Mouse (Mus musculus): Measurements from ENCODE around the gene Cacna1a.

The Cacna1a gene

DNA sequence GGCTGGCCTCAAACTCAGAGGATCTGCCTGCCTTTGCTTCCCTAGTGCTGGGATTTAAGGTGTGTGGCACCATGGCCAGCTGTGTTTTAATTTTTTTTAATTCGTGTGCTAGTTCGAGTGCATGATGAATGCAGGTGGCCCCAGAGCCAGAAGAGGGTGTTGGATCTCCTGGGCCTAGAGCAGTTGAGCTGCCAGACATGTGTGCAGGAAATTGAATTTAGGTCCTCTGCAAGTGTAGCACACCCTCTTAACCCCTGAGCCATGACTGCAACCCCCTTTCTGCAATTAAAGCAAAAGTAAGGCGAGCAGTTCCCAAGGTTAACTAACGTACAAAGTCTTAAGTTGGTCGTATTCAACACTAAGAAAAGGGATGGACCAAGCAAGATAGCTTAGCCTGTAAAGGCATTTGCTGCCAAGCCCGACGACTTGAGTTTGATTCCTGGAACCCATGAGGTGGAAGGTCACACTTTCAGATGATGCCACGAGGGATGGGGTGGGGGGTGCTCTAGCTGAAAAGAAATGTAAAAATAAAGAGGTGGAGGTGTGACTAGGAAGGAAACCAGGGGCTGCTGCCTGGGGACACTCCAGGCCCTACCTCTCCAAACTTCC is 249.8 kb downstream of the Cacna1a start:
- DNase-seq (ENCODE audit: low spot score) = no peak

GRCm38 (mm10) chr8:84638555-84639161 is 250.4 kb downstream of the Cacna1a start:
- no peak for DNase-seq (ENCODE audit: low spot score)

- DNase-seq (ENCODE audit: low spot score) = peak; percentile 96
Measured at GRCm38 (mm10) chr8:84639162-84640009, 251.1 kb downstream of the Cacna1a start.

GRCm38 (mm10) chr8:84640010-84640588 is 251.9 kb downstream of the Cacna1a start:
- no peak for DNase-seq (ENCODE audit: low spot score)

DNA sequence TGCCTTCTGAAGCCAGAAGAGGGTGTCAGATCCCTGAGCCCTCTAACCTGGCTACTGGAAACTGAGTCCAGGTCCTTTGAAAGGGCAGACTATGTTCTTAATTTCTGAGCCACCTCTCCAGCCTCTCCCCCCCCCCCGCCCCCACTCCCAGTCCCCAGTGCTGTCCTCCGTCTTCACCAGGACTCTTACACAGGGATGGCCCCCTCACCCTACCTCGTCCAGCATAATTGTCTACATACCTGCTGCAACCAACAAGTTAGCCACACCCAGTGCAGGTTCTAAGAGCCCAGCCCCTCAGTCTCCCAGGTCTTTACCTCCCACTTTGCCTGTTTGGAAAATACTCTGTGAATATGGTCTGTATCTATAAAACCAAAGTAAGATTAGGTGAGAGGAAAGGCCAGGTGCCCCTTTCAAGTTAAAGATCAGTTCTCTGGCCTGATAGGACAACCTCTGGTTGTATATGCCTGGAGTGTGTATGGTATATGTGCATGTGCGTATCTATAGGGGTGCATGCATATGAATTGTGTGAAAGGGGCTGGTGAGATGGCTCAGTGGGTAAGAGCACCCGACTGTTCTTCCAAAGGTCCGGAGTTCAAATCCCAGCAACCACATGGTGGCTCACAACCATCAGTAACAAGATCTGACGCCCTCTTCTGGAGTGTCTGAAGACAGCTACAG is 252.5 kb downstream of the Cacna1a start:
- no peak for DNase-seq (ENCODE audit: low spot score)

DNA sequence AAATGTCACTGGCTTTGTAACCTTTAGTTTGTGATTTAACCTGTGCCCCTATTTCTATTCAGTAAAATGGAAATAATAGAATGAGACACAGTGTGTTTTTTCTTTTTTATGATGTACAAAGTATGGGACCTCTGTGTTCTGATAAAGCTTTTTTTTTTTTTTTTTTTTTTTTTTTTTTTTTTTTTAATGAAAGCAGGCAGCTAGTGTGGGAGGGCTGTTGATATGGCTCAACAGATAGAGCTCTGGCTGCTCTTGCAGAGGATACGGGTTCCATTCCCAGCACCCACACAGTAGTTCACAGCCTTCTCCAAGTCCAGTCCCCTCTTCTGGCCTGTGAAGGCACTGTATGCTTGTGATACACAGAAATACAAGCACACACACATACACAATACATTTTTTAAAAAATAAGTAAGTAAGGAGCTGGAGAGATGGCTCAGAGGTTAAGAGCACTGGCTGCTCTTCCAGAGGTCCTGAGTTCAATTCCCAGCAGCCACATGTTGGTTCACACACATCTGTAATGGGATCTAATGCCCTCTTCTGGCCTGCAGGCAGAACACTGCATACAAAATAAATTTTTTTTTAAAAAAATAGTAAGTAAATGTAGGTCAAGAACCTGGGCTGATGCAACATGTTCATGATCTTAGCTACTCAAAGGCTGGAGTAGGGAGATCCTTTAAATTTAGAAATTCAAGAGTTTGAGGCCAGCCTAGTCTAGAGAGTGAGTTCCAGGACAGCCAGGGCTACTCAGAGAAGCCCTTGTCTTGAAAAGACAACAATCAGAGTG is 253.5 kb downstream of the Cacna1a start:
- DNase-seq (ENCODE audit: low spot score) = no peak

- no peak for DNase-seq (ENCODE audit: low spot score)
Measured at GRCm38 (mm10) chr8:84643019-84643418, 254.8 kb downstream of the Cacna1a start.

DNA sequence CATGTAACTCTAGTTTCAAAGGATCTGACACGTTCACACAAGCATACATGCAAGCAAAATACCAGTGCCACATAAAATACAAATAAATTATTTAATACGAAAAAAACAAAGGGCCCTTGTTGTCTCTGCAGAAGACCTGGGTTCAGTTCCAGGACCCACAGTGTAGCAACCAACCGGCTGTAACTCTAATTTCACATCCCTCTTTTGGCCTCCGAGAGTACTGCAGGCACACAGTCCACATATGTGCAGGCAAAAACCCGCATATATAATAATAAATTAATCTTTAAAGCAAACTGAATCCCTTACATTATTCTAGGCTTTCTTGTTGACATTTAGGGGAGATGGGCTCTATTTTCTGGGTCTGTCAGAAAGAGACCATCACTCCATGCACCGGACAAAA is 258.6 kb downstream of the Cacna1a start:
- DNase-seq (ENCODE audit: low spot score) = no peak

DNA sequence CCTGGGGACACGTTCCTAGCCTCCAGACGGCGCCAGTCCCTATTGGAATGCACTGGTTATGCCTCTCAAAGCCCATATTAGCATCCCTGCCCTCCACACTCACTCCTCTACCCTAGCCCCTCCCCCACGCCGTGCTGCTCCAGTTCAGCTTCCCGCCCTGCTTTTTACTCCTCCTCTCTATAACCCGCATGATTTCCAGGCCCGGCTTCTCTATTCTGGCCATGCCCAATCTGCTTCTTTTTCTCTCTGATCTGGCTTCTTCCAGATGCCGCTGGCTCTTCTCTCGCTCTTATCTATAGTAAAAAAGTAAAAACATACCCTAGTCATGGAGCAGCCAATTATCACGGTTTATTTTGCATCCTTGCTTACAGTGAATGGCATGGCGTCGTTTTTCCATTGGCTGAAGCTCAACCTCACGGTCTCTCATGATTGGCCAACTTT is 259.2 kb downstream of the Cacna1a start:
- no peak for DNase-seq (ENCODE audit: low spot score)

GRCm38 (mm10) chr8:84650213-84650612 is 262.0 kb downstream of the Cacna1a start:
- DNase-seq (ENCODE audit: low spot score) = no peak

- no peak for DNase-seq (ENCODE audit: low spot score)
Measured at GRCm38 (mm10) chr8:84653092-84653631, 264.9 kb downstream of the Cacna1a start.

DNA sequence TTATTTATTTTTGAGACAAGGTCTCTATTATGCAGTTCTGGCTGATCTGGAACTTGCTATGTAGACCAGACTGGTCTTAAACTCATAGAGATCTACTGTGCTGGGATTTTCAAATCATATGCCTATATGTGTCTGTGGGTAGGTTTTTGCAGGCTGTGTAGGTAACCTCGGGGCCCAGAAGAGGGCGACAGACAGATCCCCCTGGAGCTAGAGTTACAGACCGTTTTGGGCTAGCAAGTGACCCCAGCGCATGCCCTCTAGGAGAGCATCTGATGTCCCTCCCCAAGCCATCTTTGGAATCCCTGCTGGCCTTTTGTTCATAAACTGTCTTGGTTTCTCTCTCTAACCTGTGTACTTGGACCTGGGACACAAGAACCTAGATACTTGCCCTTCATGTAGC is 266.4 kb downstream of the Cacna1a start:
- no peak for DNase-seq (ENCODE audit: low spot score)

DNA sequence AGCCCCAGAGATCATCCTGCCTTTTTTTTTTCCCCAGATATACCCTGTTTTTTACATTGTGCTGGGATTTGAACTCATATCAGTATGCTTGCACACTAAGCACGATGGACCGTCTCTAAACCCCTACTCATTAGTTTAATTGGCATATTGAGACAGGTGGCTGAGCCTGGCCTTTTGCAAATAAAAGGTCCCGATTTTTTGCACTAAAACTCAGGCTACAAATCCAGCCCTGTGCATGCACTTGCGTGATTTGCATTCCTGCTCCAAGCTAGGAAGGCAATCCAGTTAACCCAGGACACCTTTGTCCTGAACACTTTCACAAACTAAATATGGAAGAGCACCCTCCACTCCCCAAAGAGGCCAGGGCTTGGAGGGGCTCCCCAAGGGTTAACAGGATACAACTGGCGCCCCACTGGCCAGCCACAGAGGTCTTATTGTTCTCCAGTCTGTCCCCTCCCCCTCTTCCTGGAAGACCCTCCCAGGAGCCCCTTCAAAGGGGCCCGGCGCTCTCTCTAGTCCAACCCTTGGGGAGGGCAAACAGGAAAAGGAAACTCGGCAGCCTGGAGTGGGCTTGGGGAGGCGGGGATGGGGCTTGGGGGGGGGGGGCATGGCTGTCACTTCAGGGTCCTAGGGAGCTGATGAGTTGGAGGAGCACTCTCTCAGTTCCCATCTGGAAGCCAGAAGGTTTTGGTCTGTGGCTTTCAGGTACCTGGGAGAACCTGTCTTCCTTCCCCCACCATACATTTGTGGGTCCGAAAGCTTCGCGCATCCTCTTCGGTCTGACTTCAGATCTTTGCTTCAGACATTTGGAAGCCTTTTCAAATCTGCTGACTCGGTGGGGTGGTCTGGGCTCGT is 267.3 kb downstream of the Cacna1a start:
- DNase-seq (ENCODE audit: low spot score) = no peak

DNA sequence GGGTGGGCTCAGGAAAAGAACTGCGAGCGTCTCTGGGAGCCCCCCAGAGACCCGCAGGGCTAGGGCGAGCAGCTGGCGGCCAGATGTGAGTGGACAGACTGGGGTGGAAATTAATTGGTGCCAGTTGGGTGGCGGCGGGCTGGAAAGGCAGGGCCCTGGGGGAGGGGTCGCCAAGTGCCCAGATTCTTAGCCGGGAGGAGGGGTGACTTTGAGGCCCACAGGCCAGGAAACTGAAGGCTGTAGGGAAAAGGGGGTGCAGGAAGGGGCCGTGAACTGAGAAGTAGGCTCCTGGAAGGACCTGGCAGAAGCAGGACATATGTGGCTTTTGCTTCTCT is 267.9 kb downstream of the Cacna1a start:
- no peak for DNase-seq (ENCODE audit: low spot score)

DNA sequence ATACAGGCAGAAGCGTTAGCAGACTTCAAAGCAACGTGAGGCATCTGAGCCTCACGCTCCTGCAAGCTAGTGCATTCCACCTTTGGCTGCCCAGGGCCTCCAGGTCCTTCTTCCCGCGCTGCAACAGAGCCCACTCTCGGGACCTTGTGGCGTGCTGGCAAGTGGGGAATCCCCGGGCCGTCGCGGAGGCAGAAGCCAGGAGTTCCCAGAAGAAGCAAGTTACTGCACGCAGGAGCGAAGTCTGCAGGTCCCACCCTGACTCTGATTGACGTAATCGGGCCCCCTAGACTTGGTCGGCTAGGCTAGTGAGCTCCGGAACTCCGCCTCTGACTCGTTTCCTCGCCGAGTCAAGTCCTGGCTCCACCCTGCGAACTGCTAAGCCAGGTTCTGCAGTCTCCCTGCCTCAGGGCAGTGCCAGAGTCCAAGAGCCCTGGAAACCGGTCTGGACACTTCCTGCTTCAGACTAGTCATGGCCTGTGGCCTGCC is 268.4 kb downstream of the Cacna1a start:
- no peak for DNase-seq (ENCODE audit: low spot score)

GRCm38 (mm10) chr8:84657203-84657602 is 269.0 kb downstream of the Cacna1a start:
- no peak for DNase-seq (ENCODE audit: low spot score)

- DNase-seq (ENCODE audit: low spot score) = no peak
Measured at GRCm38 (mm10) chr8:84657680-84658079, 269.4 kb downstream of the Cacna1a start.

GRCm38 (mm10) chr8:84658951-84659350 is 270.7 kb downstream of the Cacna1a start:
- DNase-seq (ENCODE audit: low spot score) = no peak

DNA sequence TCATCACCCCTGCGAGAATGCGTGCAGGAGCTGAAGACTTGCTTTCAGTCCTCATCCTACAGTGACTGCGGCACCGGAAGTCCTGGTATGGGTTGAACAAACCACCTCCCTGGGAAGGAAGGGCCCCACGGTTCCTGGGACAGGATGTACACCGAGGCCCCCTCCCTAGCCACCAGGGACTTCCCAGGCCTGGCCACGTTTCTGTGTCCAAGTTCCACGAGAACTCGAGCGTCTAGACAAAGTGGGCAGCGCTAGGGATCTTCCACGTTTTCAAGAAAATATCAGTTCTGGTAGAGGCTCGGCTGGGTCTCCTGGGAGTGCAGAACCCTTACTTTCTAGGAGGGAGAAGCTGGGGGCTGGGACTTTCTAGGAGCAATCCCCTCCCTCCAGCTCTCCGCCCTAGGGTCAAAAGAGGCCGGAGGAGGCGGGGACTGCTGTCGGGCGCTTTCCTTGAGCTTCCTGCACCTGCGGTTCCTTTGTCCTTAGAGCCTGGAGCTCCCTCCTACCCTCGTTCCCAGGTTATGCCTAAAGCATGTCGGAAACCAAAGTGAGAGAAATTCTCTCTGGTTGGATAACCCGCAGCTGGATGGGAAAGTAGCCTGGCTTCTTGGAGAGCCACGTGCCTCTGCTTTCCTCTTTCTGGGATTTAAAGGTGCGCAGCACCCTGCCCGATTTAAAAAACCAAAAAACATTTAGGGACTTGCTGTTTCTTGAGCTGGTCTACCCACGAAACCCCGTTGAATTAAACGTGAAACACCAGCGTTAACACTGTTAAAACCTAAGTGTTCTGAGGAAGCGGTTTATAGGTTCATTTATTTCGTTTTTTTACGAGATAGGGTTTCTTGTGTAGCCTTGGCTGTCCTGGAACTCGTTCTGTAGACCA is 271.9 kb downstream of the Cacna1a start:
- no peak for DNase-seq (ENCODE audit: low spot score)
